Comparison of ENCODE assay signal across 7 mouse cellular contexts in the genomic region with DNA sequence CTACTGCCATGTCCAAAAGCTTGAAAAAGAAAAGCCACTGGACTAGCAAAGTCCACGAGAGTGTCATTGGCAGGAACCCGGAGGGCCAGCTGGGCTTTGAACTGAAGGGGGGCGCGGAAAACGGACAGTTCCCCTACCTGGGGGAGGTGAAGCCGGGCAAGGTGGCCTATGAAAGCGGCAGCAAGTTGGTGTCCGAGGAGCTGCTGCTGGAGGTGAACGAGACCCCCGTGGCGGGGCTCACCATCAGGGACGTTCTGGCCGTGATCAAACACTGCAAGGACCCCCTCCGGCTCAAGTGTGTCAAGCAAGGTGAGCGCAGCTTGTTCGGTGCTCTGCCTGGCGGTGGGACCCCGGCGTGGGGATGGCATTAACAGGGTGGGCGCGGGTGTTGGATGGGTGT. TPM values are rescaled to one million over a fixed set of nuclear protein-coding genes. Genes with fewer than 3 reads are reported as not detected.
DNase-seq lines count a peak whose midpoint lies in the region; ATAC-seq lines count a peak whose summit lies in the region.

No protein-coding gene starts in this region.

- under 1% methylated on average over 21 of the region's 21 CpGs for WGBS in heart, embryonic 14.5 days
- WGBS in midbrain, embryonic 13.5 days: 0% methylated on average over 21 of the region's 21 CpGs

- peak overlapping the region; percentile 98 for H3K4me2 ChIP-seq in heart, embryonic 14.5 days (ENCODE audit: low read length)
- H3K4me2 ChIP-seq in midbrain, embryonic 13.5 days (replicated peaks): peak overlapping the region; percentile 99

- H3K27me3 ChIP-seq in heart, embryonic 14.5 days (ENCODE audit: control insufficient read depth, insufficient read depth, low read length): peaks cover 5% of the 10 kb centered on the region; the same call in 1 of the 2 replicates
- no peaks in the 10 kb centered on the region for H3K27me3 ChIP-seq in midbrain, embryonic 13.5 days

- H3K36me3 ChIP-seq in heart, embryonic 14.5 days (ENCODE audit: control insufficient read depth, insufficient read depth, low read length): no peaks in the 10 kb centered on the region
- H3K36me3 ChIP-seq in midbrain, embryonic 13.5 days: no peaks in the 10 kb centered on the region

- peaks cover 0 to 17% of the 10 kb centered on the region in 2 experiments; a peak in 2 of 4 replicates for H3K4me1 ChIP-seq in heart, embryonic 14.5 days (ENCODE audit: control insufficient read depth in 2 of 2, insufficient read depth in 2 of 2, low read length in 2 of 2)
- H3K4me1 ChIP-seq in midbrain, embryonic 13.5 days (replicated peaks): peaks cover 21% of the 10 kb centered on the region

- peak overlapping the region; percentile 81 for H3K9ac ChIP-seq in heart, embryonic 14.5 days (ENCODE audit: low read length)
- H3K9ac ChIP-seq in midbrain, embryonic 13.5 days (replicated peaks): peak overlapping the region; percentile 74

- ATAC-seq in heart, embryonic 14.5 days (ENCODE audit: insufficient number of reproducible peaks, insufficient read depth, low FRiP score, low read depth): no peak
- peak; percentile 22 for ATAC-seq in midbrain, embryonic 13.5 days

- H3K27ac ChIP-seq in heart, embryonic 14.5 days (replicated peaks in 1 of 2; ENCODE audit: control insufficient read depth in 1 of 2, insufficient read depth in 1 of 2, low read depth in 2 of 2, low read length in 2 of 2): peak overlapping the region in 1 of 2 experiments; percentile 12; a peak in 1 of 4 replicates
- H3K27ac ChIP-seq in midbrain, embryonic 13.5 days: peak overlapping the region; percentile 76

- no peaks in the 10 kb centered on the region for H3K9me3 ChIP-seq in heart, embryonic 14.5 days (ENCODE audit: control insufficient read depth, low read length)
- H3K9me3 ChIP-seq in midbrain, embryonic 13.5 days: no peaks in the 10 kb centered on the region

- DNase-seq in urinary bladder, adult 18-20 months (ENCODE audit: low spot score in 2 of 2): peak; percentile 6 to 8
- DNase-seq in urinary bladder, postnatal 10 days (ENCODE audit: low spot score): no peak
- DNase-seq in embryo, embryonic 10.5 days (ENCODE audit: low spot score): peak; percentile 29
- peak; percentile 29 to 33 for DNase-seq in kidney, postnatal 4 days
- DNase-seq in spleen, postnatal 14 days (ENCODE audit: low spot score in 2 of 2): no peak

- peak overlapping the region; percentile 74 to 76 for H3K4me3 ChIP-seq in heart, embryonic 14.5 days (ENCODE audit: control insufficient read depth in 1 of 2, insufficient read depth in 1 of 2, low read depth in 1 of 2, low read length in 2 of 2)
- peak overlapping the region; percentile 67 for H3K4me3 ChIP-seq in midbrain, embryonic 13.5 days (replicated peaks)

RNA-seq across cellular contexts. Expression of a gene that starts 0.4 kb away (rescaled TPM):
- 3.4 and 3.5 TPM in 2 replicates for polyA plus RNA-seq in heart, embryonic 14.5 days (2014; fragmentation: Nextera tagmentation; extraction: Ambion mirVana)
- polyA plus RNA-seq in midbrain, embryonic 13.5 days (2015; fragmentation: Nextera tagmentation; extraction: Ambion mirVana): 28.0 TPM in 2 replicates

Comparison
In these comparisons a context has a peak if more than half of its experiments do, and no peak if none do; other contexts are left out.
1. DNase-seq: peak in urinary bladder, adult 18-20 months (2 of 2), embryo, embryonic 10.5 days (single experiment) and kidney, postnatal 4 days (2 of 2); none in urinary bladder, postnatal 10 days (single experiment) and spleen, postnatal 14 days (0 of 2).